Mouse (Mus musculus) limb, embryonic 15.5 days (tissue): ENCODE results near the gene Agpat4. TPM values are rescaled to one million over a fixed set of nuclear protein-coding genes. Genes with fewer than 3 reads are reported as not detected.

ENCODE experiments used
- ATAC-seq: fragments of 200-750 bp; cut with Nextera tagmentation; 2 replicates; pipeline ENCODE4 v1.8.0; 2017; ENCODE audit warnings: low read depth, moderate TSS enrichment; ENCODE audit not compliant: insufficient number of reproducible peaks, low FRiP score, low TSS enrichment
- H3K27ac ChIP-seq: fragments of 300-500 bp; sonication (generic); 2 replicates; pipeline ENCODE4 v1.5.1; 2015; ENCODE audit warnings: moderate library complexity, mild to moderate bottlenecking, inconsistent platforms
- H3K27me3 ChIP-seq: fragments of 300-500 bp; sonication (generic); 2 replicates; pipeline ENCODE4 v1.6.1; 2015; ENCODE audit warnings: inconsistent platforms
- H3K36me3 ChIP-seq: fragments of 300-500 bp; sonication (generic); 2 replicates; pipeline ENCODE4 v1.6.1; 2015; ENCODE audit warnings: inconsistent platforms
- H3K4me1 ChIP-seq: fragments of 300-500 bp; sonication (generic); 2 replicates; pipeline ENCODE4 v1.6.1; 2015; ENCODE audit warnings: inconsistent platforms
- H3K4me2 ChIP-seq: fragments of 300-500 bp; sonication (generic); 2 replicates; pipeline ENCODE4 v1.6.1; 2015; ENCODE audit warnings: mild to moderate bottlenecking, inconsistent platforms
- H3K4me3 ChIP-seq: fragments of 300-500 bp; sonication (generic); 2 replicates; pipeline ENCODE4 v1.5.1; 2015; ENCODE audit warnings: mild to moderate bottlenecking, inconsistent platforms
- H3K9ac ChIP-seq: fragments of 300-500 bp; sonication (generic); 2 replicates; pipeline ENCODE4 v1.6.1; 2015; ENCODE audit warnings: inconsistent platforms
- H3K9me3 ChIP-seq: fragments of 300-500 bp; sonication (generic); 2 replicates; pipeline ENCODE4 v1.6.1; 2016; ENCODE audit warnings: inconsistent platforms
- WGBS: fragments of 180-500 bp; shearing (Covaris S2); methylation state at CpG from one replicate; pipeline ENCODE4 v1.1.7; 2015; 5-methylcytosine and 5-hydroxymethylcytosine counted together
- polyA plus RNA-seq: library from polyadenylated mRNA; unstranded; fragments of >200 nt; fragmentation: Nextera tagmentation; extraction: Ambion mirVana; gene quantifications from 2 replicates; pipeline ENCODE4 v1.2.1, GENCODE M21; 2015

The Agpat4 gene
- polyA plus RNA-seq, 1 experiment from 2014 or later: 57.7 TPM

- no peak overlapping the region for H3K4me2 ChIP-seq
- H3K4me1 ChIP-seq: peaks cover 50% of the 10 kb centered on the region
- no peaks in the 10 kb centered on the region for H3K9me3 ChIP-seq
- no peak overlapping the region for H3K27ac ChIP-seq
- ATAC-seq: no peak
- WGBS: 73% methylated on average over 3 of the region's 3 CpGs
- no peaks in the 10 kb centered on the region for H3K36me3 ChIP-seq
- no peaks in the 10 kb centered on the region for H3K27me3 ChIP-seq
- H3K9ac ChIP-seq: no peak overlapping the region
- no peak overlapping the region for H3K4me3 ChIP-seq
Measured at GRCm38 (mm10) chr17:12204246-12204645, 85.7 kb downstream of the Agpat4 start.

DNA sequence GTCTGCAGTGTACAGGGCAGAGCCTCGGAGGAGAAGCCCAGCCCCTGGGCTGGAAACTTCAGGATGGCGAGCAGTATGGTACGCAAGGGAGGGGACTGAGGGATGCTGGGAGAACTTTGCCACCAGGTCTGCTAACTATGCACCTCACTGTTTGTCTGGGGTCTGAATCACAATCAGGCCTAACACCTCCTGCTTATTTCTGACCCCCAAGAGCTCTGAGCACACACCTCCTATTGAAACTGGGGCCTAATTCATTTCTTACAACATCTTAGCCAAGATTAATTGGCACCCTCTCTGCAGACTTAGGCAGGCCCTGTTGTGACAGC, 86.1 kb downstream of the Agpat4 start:
- Histone ChIP-seq H3K4me2 (no peak overlapping the region), H3K36me3 (0 out of 2 replicates have a peak, but pooled peaks cover under 1% of the 10 kb centered on the region), H3K27ac (no peak overlapping the region), H3K4me3 (no peak overlapping the region), H3K9ac (no peak overlapping the region), H3K9me3 (no peaks in the 10 kb centered on the region), H3K27me3 (no peaks in the 10 kb centered on the region), H3K4me1 (peaks cover 47% of the 10 kb centered on the region)
- 79% methylated on average over 3 of the region's 3 CpGs for WGBS
- no peak for ATAC-seq

DNA sequence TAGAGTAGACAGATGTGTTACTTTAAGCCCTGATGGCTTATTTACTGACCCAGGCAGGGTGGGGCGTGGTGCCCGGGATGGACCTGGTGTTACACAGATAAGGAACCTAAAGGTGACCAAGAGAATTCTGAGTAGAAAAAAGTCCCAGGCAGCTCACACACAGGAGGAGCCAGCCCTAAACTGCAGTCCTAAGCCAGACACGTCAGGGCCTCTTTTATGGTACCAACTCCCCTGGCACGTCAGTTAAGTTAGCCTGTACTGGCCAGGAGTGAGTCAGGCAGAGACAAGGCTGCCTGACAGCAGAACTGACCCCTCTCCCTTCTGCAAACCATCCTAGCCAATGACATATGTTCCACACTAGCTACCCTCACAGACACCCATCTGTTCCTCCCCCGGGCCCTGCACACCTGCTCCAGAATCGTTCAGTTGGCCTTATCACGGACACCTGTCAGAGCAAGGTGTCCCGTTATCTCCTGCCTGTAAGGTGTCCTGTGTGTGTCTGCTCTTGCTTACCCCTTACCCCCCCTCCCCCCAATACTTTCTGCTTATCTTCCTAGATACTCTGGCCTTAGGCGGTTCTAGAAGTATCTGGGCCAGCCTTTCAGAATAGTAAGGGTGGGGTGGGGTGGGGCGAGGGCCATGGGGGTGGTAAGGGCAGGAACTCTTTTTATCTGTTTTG, 86.7 kb downstream of the Agpat4 start:
- WGBS: 56% methylated on average over 10 of the region's 10 CpGs
- Histone ChIP-seq H3K9me3 (no peaks in the 10 kb centered on the region), H3K4me3 (no peak overlapping the region), H3K9ac (no peak overlapping the region), H3K27ac (no peak overlapping the region), H3K4me1 (peaks cover 47% of the 10 kb centered on the region), H3K4me2 (no peak overlapping the region), H3K36me3 (0 out of 2 replicates have a peak, but pooled peaks cover 5% of the 10 kb centered on the region), H3K27me3 (no peaks in the 10 kb centered on the region)
- ATAC-seq: no peak

- WGBS: 24% methylated on average over 4 of the region's 4 CpGs
- no peak overlapping the region for H3K9ac ChIP-seq
- no peaks in the 10 kb centered on the region for H3K27me3 ChIP-seq
- 0 out of 2 replicates have a peak, but pooled peaks cover 8% of the 10 kb centered on the region for H3K36me3 ChIP-seq
- no peak for ATAC-seq
- no peaks in the 10 kb centered on the region for H3K9me3 ChIP-seq
- no peak overlapping the region for H3K27ac ChIP-seq
- peaks cover 45% of the 10 kb centered on the region for H3K4me1 ChIP-seq
- H3K4me2 ChIP-seq: no peak overlapping the region
- no peak overlapping the region for H3K4me3 ChIP-seq
Measured at GRCm38 (mm10) chr17:12205694-12206075, 87.2 kb downstream of the Agpat4 start.

DNA sequence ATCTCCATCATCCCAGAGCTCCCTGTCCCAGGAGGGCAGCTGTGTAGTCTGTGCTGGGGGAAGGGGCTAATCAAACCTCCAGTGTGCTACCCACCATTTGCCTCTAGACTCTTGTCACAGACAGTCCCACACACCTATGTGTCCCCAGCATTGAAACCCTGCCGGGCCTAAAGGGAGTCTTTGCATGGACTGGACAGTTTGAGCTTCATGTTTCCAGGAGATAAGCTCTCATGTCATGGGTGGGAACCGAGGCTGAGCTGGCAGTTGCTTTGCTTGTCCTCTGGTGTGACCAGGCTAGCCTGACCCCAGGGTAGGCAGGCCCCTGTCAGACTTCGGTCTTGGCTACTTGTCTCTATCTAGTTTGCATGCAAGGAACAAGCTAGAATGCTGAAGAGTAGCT, 87.7 kb downstream of the Agpat4 start:
- Histone ChIP-seq H3K9ac (no peak overlapping the region), H3K4me2 (no peak overlapping the region), H3K27me3 (no peaks in the 10 kb centered on the region), H3K4me1 (peaks cover 41% of the 10 kb centered on the region), H3K4me3 (no peak overlapping the region), H3K9me3 (no peaks in the 10 kb centered on the region), H3K27ac (no peak overlapping the region), H3K36me3 (peaks cover 13% of the 10 kb centered on the region)
- WGBS: 68% methylated on average over 3 of the region's 3 CpGs
- ATAC-seq: no peak

GRCm38 (mm10) chr17:12207022-12207548, 88.6 kb downstream of the Agpat4 start:
- peaks cover 21% of the 10 kb centered on the region for H3K36me3 ChIP-seq
- no peaks in the 10 kb centered on the region for H3K27me3 ChIP-seq
- no peak overlapping the region for H3K4me2 ChIP-seq
- H3K27ac ChIP-seq: no peak overlapping the region
- no peak overlapping the region for H3K9ac ChIP-seq
- peaks cover 41% of the 10 kb centered on the region for H3K4me1 ChIP-seq
- H3K9me3 ChIP-seq: no peaks in the 10 kb centered on the region
- ATAC-seq: no peak
- WGBS: 18% methylated on average over 1 of the region's 1 CpGs
- H3K4me3 ChIP-seq: no peak overlapping the region

- H3K36me3 ChIP-seq: peaks cover 38% of the 10 kb centered on the region
- 78% methylated on average over 4 of the region's 4 CpGs for WGBS
- peaks cover 33% of the 10 kb centered on the region for H3K4me1 ChIP-seq
Measured at GRCm38 (mm10) chr17:12209481-12209880, 91.0 kb downstream of the Agpat4 start.

GRCm38 (mm10) chr17:12210544-12211132, 92.1 kb downstream of the Agpat4 start:
- no peak overlapping the region for H3K4me2 ChIP-seq
- H3K4me3 ChIP-seq: no peak overlapping the region
- ATAC-seq: no peak
- WGBS: 33% methylated on average over 8 of the region's 8 CpGs
- no peaks in the 10 kb centered on the region for H3K9me3 ChIP-seq
- no peaks in the 10 kb centered on the region for H3K27me3 ChIP-seq
- H3K4me1 ChIP-seq: peaks cover 22% of the 10 kb centered on the region
- peaks cover 50% of the 10 kb centered on the region for H3K36me3 ChIP-seq
- H3K9ac ChIP-seq: no peak overlapping the region
- H3K27ac ChIP-seq: no peak overlapping the region

More at GRCm38 (mm10) chr17:12209481-12209880, 91.0 kb downstream of the Agpat4 start:
- no peak for ATAC-seq
- Histone ChIP-seq H3K9me3 (no peaks in the 10 kb centered on the region), H3K4me3 (no peak overlapping the region), H3K9ac (no peak overlapping the region), H3K27ac (no peak overlapping the region), H3K27me3 (no peaks in the 10 kb centered on the region), H3K4me2 (no peak overlapping the region)

GRCm38 (mm10) chr17:12211890-12212289, 93.4 kb downstream of the Agpat4 start:
- no peak for ATAC-seq
- Histone ChIP-seq H3K4me2 (no peak overlapping the region), H3K9me3 (no peaks in the 10 kb centered on the region), H3K27ac (no peak overlapping the region), H3K9ac (no peak overlapping the region), H3K27me3 (no peaks in the 10 kb centered on the region), H3K4me1 (peaks cover 12% of the 10 kb centered on the region), H3K36me3 (peaks cover 62% of the 10 kb centered on the region), H3K4me3 (no peak overlapping the region)
- 92% methylated on average over 11 of the region's 11 CpGs for WGBS

GRCm38 (mm10) chr17:12212341-12212740, 93.8 kb downstream of the Agpat4 start:
- no peaks in the 10 kb centered on the region for H3K9me3 ChIP-seq
- H3K4me2 ChIP-seq: no peak overlapping the region
- H3K9ac ChIP-seq: no peak overlapping the region
- peaks cover 7% of the 10 kb centered on the region for H3K4me1 ChIP-seq
- H3K36me3 ChIP-seq: peaks cover 67% of the 10 kb centered on the region
- no peak for ATAC-seq
- 90% methylated on average over 6 of the region's 6 CpGs for WGBS
- H3K27me3 ChIP-seq: no peaks in the 10 kb centered on the region
- no peak overlapping the region for H3K27ac ChIP-seq
- no peak overlapping the region for H3K4me3 ChIP-seq

- no peak overlapping the region for H3K4me2 ChIP-seq
- 0 out of 2 replicates have a peak, but pooled peaks cover 3% of the 10 kb centered on the region for H3K4me1 ChIP-seq
- H3K27me3 ChIP-seq: no peaks in the 10 kb centered on the region
- 83% methylated on average over 8 of the region's 8 CpGs for WGBS
- no peaks in the 10 kb centered on the region for H3K9me3 ChIP-seq
- no peak overlapping the region for H3K27ac ChIP-seq
- no peak overlapping the region for H3K9ac ChIP-seq
- no peak overlapping the region for H3K4me3 ChIP-seq
- ATAC-seq: no peak
- peaks cover 78% of the 10 kb centered on the region for H3K36me3 ChIP-seq
Measured at GRCm38 (mm10) chr17:12213430-12213829, 94.9 kb downstream of the Agpat4 start.

DNA sequence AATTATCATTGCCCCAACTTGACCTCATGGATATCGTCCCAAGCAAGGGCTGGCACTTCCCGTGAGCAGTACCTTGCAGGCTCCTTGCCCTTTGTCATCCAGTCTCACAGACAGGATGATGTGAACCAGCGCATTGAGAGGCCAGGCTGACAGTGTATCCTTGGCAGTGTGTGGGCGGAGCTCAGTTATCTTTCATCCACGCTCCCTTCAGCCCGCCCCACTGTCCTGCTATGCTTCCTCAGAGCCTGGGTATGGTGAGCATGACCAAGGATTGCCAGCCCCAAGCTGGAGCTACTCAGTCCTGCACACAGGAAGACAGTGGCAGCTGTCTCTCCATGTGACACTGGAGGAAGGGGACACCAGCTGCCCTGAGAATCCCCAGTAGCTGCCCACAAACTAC, 97.7 kb downstream of the Agpat4 start:
- Histone ChIP-seq H3K4me2 (no peak overlapping the region), H3K27ac (no peak overlapping the region), H3K4me1 (no peaks in the 10 kb centered on the region), H3K9me3 (no peaks in the 10 kb centered on the region), H3K36me3 (peaks cover 86% of the 10 kb centered on the region), H3K27me3 (no peaks in the 10 kb centered on the region), H3K9ac (no peak overlapping the region), H3K4me3 (no peak overlapping the region)
- WGBS: 71% methylated on average over 6 of the region's 6 CpGs
- ATAC-seq: no peak
